ENCODE assay signal across 8 mouse cellular contexts in the genomic region with DNA sequence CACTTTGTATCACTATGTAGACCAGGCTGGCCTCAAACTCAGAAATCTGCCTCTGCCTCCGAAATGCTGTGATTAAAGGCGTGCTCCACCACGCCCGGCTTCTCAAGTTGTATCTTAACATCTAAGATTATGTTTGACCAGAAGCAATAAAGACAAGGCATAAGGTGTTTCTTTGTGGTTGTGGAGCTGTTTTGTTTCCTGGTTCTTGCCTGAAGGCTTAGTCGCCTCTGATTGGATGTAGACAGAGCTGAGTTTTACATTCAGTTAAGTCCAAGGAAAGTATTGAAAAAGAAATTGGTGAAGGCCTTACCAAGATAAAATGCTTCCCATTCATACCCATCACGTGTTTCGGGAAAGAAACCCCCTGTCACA. TPM values are rescaled to one million over a fixed set of nuclear protein-coding genes. Genes with fewer than 3 reads are reported as not detected.
DNase-seq lines count a peak whose midpoint lies in the region; ATAC-seq and TF ChIP-seq lines count a peak whose summit lies in the region.

No protein-coding gene starts in this region.

- no peaks in the 10 kb centered on the region for H3K9me3 ChIP-seq in heart, embryonic 11.5 days (replicated peaks; ENCODE audit: control insufficient read depth, low read length)
- H3K9me3 ChIP-seq in G1E (replicated peaks): no peaks in the 10 kb centered on the region
- no peaks in the 10 kb centered on the region for H3K9me3 ChIP-seq in hindbrain, embryonic 12.5 days (replicated peaks)
- H3K9me3 ChIP-seq in midbrain, embryonic 10.5 days (replicated peaks): no peaks in the 10 kb centered on the region

- H3K27me3 ChIP-seq in heart, embryonic 11.5 days (ENCODE audit: control insufficient read depth, insufficient read depth, low read length): no peaks in the 10 kb centered on the region
- H3K27me3 ChIP-seq in G1E (ENCODE audit: insufficient read depth, low read length): no peaks in the 10 kb centered on the region; the same call in 1 of the 2 replicates
- H3K27me3 ChIP-seq in hindbrain, embryonic 12.5 days: 0 out of 2 replicates have a peak, but pooled peaks cover 3% of the 10 kb centered on the region
- no peaks in the 10 kb centered on the region for H3K27me3 ChIP-seq in midbrain, embryonic 10.5 days (ENCODE audit: low read depth, poor library complexity, severe bottlenecking)

- ATAC-seq in heart, embryonic 11.5 days (replicated peaks; ENCODE audit: insufficient number of reproducible peaks, low FRiP score, low TSS enrichment): no peak
- no peak for ATAC-seq in G1E (ENCODE audit: extremely low read depth, insufficient number of reproducible peaks, low FRiP score, poor library complexity, severe bottlenecking)
- no peak for ATAC-seq in hindbrain, embryonic 12.5 days (ENCODE audit: low FRiP score)
- ATAC-seq in cerebellum, adult (ENCODE audit: insufficient number of reproducible peaks, low FRiP score, low TSS enrichment): no peak

- peak overlapping the region; percentile 76 for H3K4me3 ChIP-seq in heart, embryonic 11.5 days (ENCODE audit: low read depth, low read length)
- H3K4me3 ChIP-seq in G1E (ENCODE audit: low read depth, low read length): peak overlapping the region; percentile 93; the same call in 1 of the 2 replicates
- 0 out of 2 replicates have a peak overlapping the region, but pooled peaks have one; percentile 85 for H3K4me3 ChIP-seq in hindbrain, embryonic 12.5 days
- H3K4me3 ChIP-seq in midbrain, embryonic 10.5 days: peak overlapping the region; percentile 95

- no peak for DNase-seq in heart, adult 8-10 months (ENCODE audit: low spot score)
- no peak for DNase-seq in G1E (ENCODE audit: low spot score)
- no peak for DNase-seq in midbrain, embryonic 10.5 days (ENCODE audit: low spot score)
- DNase-seq in frontal cortex, postnatal 14 days (ENCODE audit: low spot score in 2 of 2): no peak
- DNase-seq in adrenal gland, adult 18-20 months (ENCODE audit: low spot score in 2 of 2): no peak

- peaks cover 9% of the 10 kb centered on the region for H3K4me1 ChIP-seq in heart, embryonic 11.5 days (ENCODE audit: control insufficient read depth, insufficient read depth, low read length)
- H3K4me1 ChIP-seq in G1E (ENCODE audit: insufficient read depth, low read depth, low read length): peaks cover 29% of the 10 kb centered on the region
- peaks cover 3% of the 10 kb centered on the region for H3K4me1 ChIP-seq in hindbrain, embryonic 12.5 days
- peaks cover 26% of the 10 kb centered on the region for H3K4me1 ChIP-seq in midbrain, embryonic 10.5 days

- H3K36me3 ChIP-seq in heart, embryonic 11.5 days (ENCODE audit: control insufficient read depth, insufficient read depth, low read length): no peaks in the 10 kb centered on the region
- H3K36me3 ChIP-seq in G1E (replicated peaks): peaks cover 23% of the 10 kb centered on the region
- H3K36me3 ChIP-seq in hindbrain, embryonic 12.5 days: no peaks in the 10 kb centered on the region
- no peaks in the 10 kb centered on the region for H3K36me3 ChIP-seq in midbrain, embryonic 10.5 days

- H3K9ac ChIP-seq in heart, embryonic 11.5 days (ENCODE audit: low read depth, low read length): peak overlapping the region; percentile 89; the same call in 1 of the 2 replicates
- H3K9ac ChIP-seq in hindbrain, embryonic 12.5 days: no peak overlapping the region

- H3K4me2 ChIP-seq in heart, embryonic 11.5 days: peak overlapping the region; percentile 92
- peak overlapping the region; percentile 75 for H3K4me2 ChIP-seq in hindbrain, embryonic 12.5 days (replicated peaks)

- 83% methylated on average over 7 of the region's 7 CpGs for WGBS in heart, embryonic 11.5 days (ENCODE audit: insufficient replicate concordance)
- WGBS in hindbrain, embryonic 12.5 days: 85% methylated on average over 7 of the region's 7 CpGs
- WGBS in midbrain, embryonic 10.5 days: 87% methylated on average over 7 of the region's 7 CpGs

- TF ChIP-seq CTCF in G1E (IDR thresholded peaks at IDR 0.05; ENCODE audit: low read depth, low read length): no peak

- no peak overlapping the region for H3K27ac ChIP-seq in heart, embryonic 11.5 days (ENCODE audit: low read depth, low read length)
- no peak overlapping the region for H3K27ac ChIP-seq in hindbrain, embryonic 12.5 days
- H3K27ac ChIP-seq in midbrain, embryonic 10.5 days (replicated peaks): no peak overlapping the region

RNA-seq across cellular contexts. Expression of a gene that starts 1.1 kb away (rescaled TPM):
- polyA plus RNA-seq in heart, embryonic 11.5 days (2014; fragmentation: Nextera tagmentation; extraction: Ambion mirVana): 38.3 and 51.0 TPM in 2 replicates
- total RNA-seq in heart, adult 8-10 months (2022): 100 to 1,000 TPM; 101 to 145 (median 128) TPM
- 25.1 and 48.8 TPM in 2 replicates for total RNA-seq in G1E (2014; fragmentation: Nextera tagmentation)
- total RNA-seq in G1E (2017): 10.0 and 11.8 TPM in 2 replicates
- polyA plus RNA-seq in G1E (2012): 1.4 and 5.6 TPM in 2 replicates
- polyA plus RNA-seq in hindbrain, embryonic 12.5 days (2016; fragmentation: Nextera tagmentation; extraction: Ambion mirVana): 10.1 and 14.4 TPM in 2 replicates
- polyA plus RNA-seq in midbrain, embryonic 10.5 days (2016; fragmentation: Nextera tagmentation; extraction: Ambion mirVana): 9.0 and 9.2 TPM in 2 replicates
- 10 to 100 TPM; 31.1 to 44.3 TPM for total RNA-seq in adrenal gland, adult 18-20 months (2021)
